Mouse (Mus musculus) B cell, adult 2 months (primary cell): Measurements from ENCODE around the gene Pald1.
A peak's percentile ranks its signal among the peaks of the same experiment; 100 is the strongest.

Source experiments
- DNase-seq, 2 experiments: peaks; one replicate each; pipeline ENCODE4 v3.0.0; 2022

The Pald1 gene

GRCm38 (mm10) chr10:61383021-61383714 is at the start of gene Pald1:
TSS of gene Pald1 (minus strand) at chr10:61383530.
- DNase-seq, result peak; percentile 23 to 24

- no peak for DNase-seq
Measured at GRCm38 (mm10) chr10:61431375-61431774, 48.0 kb upstream of the Pald1 start.

GRCm38 (mm10) chr10:61429043-61429442 is 45.7 kb upstream of the Pald1 start:
- DNase-seq, result no peak

GRCm38 (mm10) chr10:61428416-61428815 is 45.1 kb upstream of the Pald1 start:
- no peak for DNase-seq

- DNase-seq, result no peak
Measured at GRCm38 (mm10) chr10:61427951-61428350, 44.6 kb upstream of the Pald1 start.

- no peak for DNase-seq
Measured at GRCm38 (mm10) chr10:61426251-61426757, 43.0 kb upstream of the Pald1 start.

- DNase-seq, result no peak
Measured at GRCm38 (mm10) chr10:61425047-61425446, 41.7 kb upstream of the Pald1 start.

GRCm38 (mm10) chr10:61424500-61424899 is 41.2 kb upstream of the Pald1 start:
- no peak for DNase-seq

- peak; percentile 38 to 50 for DNase-seq
Measured at GRCm38 (mm10) chr10:61423289-61423688, 40.0 kb upstream of the Pald1 start.

GRCm38 (mm10) chr10:61422861-61423260 is 39.5 kb upstream of the Pald1 start:
- no peak for DNase-seq

GRCm38 (mm10) chr10:61420011-61420410 is 36.7 kb upstream of the Pald1 start:
- no peak for DNase-seq

- no peak for DNase-seq
Measured at GRCm38 (mm10) chr10:61419146-61419545, 35.8 kb upstream of the Pald1 start.

GRCm38 (mm10) chr10:61418131-61418900 is 35.0 kb upstream of the Pald1 start:
- peak; percentile 10 to 14 for DNase-seq

GRCm38 (mm10) chr10:61417672-61418071 is 34.3 kb upstream of the Pald1 start, which contains the start of gene Nodal:
TSS of gene Nodal (plus strand) at chr10:61417972.
- no peak for DNase-seq

GRCm38 (mm10) chr10:61417046-61417445 is 33.7 kb upstream of the Pald1 start:
- no peak for DNase-seq

GRCm38 (mm10) chr10:61416561-61416960 is 33.2 kb upstream of the Pald1 start:
- no peak for DNase-seq

- no peak for DNase-seq
Measured at GRCm38 (mm10) chr10:61415890-61416289, 32.6 kb upstream of the Pald1 start.

- DNase-seq, result no peak
Measured at GRCm38 (mm10) chr10:61415240-61415639, 31.9 kb upstream of the Pald1 start.

- no peak for DNase-seq
Measured at GRCm38 (mm10) chr10:61412910-61413625, 29.7 kb upstream of the Pald1 start.

GRCm38 (mm10) chr10:61410193-61410592 is 26.9 kb upstream of the Pald1 start:
- no peak for DNase-seq

- DNase-seq, result no peak
Measured at GRCm38 (mm10) chr10:61409776-61410175, 26.4 kb upstream of the Pald1 start.

GRCm38 (mm10) chr10:61405958-61406357 is 22.6 kb upstream of the Pald1 start:
- no peak for DNase-seq

- no peak for DNase-seq
Measured at GRCm38 (mm10) chr10:61402911-61403310, 19.6 kb upstream of the Pald1 start.
